Mouse (Mus musculus) heart, adult 9 months (tissue): Measurements from ENCODE around the gene 9230102O04Rik.

Experiments
- DNase-seq, 2 experiments: peaks; one replicate each; pipeline ENCODE4 v3.0.0; 2022; ENCODE audit warnings: low spot score in 2 of 2

Gene 9230102O04Rik

DNA sequence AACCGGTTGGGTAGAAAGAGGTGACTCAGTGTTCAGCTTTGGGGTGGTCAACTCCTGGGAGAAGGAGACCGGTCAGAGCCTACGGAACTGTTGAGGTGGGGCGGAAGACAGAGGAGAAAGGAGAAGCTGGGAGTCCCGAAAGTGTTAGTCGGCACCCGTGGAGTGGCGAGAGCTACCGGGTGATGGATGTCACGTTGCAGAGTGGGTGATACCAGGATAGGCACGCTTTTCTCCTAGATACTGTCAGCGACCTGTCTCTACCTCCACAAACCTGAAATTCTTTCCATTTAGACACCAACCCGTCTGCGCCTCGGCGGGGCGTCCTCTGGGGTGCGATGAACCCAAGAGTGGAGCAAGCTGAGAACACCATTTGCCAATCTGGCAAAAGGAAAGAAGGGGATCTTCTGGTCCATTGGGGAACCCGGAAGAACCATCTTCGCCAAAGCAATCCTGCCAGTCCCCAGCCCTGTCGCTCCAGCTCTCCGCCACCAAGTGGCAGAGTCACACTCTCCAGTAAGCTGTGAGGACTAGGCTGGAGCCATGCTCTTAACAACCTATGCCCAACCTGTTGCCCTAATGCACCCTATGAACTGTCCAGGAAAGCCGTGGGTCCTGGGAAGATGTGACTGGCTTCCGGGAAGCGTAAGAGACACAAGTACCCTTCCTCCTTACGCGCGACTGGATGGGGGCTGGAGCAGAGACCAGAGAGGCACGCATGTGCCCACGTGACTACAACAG is at the start of gene 9230102O04Rik:
Gene 9230102O04Rik (minus strand): TSS at position 628 of the 738 bp plus-strand sequence.
- no peak for DNase-seq

- DNase-seq = no peak
Measured at GRCm38 (mm10) chr2:9935965-9936364, 46.6 kb upstream of the 9230102O04Rik start.

GRCm38 (mm10) chr2:9926905-9927283 is 37.6 kb upstream of the 9230102O04Rik start:
- DNase-seq = no peak

DNA sequence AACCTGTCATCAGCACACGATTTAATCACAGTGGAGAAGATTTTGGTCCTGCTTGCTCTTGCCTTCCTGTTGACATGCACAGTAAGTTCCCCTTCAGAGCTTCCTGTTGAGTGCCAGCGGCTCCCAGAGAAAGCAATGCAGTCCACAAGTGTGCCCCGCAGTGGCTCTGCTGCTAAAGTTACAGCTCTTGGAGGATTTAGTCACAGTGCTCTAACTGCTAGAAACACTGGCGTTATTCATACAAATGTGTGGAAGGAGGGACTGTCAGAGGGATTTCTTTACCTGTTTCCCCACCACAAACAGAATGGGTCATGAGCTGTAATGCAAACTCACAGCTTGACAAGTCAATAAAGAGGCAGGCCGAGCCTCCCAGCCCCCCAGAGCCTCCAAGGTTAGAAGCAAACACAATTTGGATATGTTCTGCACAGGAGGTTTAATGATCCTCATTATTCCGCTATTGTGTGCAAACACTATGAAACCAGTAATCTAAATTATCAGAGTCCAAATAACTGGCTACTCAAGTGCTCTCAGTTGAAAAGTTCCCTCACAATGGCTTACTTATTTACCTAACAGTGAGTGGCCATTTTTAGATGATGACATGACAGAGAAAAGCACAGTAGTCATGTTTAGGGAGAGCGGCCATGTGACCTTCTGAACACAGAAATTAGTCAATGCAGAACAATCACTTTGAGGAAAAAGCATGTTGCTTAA is 37.0 kb upstream of the 9230102O04Rik start:
- DNase-seq = no peak

GRCm38 (mm10) chr2:9918691-9919471 is 29.5 kb upstream of the 9230102O04Rik start:
- no peak for DNase-seq

DNA sequence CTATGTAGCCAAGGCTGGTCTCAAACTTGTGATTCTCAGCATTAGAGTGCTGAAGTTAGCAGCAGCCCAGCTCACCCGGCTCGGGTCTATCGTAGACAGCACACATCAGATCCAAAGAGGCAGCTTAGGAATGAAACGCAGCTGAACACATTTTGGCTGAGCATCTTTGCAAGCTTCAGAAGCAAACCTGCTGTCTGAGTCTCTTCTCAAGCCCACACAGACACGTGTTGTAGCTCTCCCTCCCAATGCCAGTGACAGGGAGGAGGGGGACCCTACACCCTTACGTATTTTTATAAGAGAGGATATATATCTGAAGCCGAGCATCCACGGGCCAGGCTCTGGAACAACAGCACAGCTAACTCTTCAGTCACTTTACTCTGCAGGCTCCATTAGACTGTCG is 28.3 kb upstream of the 9230102O04Rik start:
- no peak for DNase-seq

DNA sequence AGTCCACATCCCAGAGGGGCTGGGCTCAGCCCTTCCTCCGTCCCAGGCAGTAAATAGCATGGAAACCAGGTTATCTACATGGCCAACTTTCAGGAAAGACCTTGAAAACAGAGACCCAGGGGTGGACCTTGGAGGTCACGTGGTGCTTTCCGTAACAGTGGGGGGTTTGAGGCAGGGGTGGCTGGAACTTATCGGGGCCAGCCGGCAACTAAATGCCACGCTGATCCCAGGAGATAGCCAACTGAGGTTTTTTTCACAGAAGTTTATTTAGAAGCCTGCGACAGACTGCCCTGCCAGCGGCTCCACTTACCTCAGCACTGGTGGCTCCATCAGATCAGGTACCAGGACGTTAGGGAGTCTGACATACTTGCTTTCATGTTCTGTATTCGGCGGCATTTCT is 16.7 kb upstream of the 9230102O04Rik start:
- no peak for DNase-seq

DNA sequence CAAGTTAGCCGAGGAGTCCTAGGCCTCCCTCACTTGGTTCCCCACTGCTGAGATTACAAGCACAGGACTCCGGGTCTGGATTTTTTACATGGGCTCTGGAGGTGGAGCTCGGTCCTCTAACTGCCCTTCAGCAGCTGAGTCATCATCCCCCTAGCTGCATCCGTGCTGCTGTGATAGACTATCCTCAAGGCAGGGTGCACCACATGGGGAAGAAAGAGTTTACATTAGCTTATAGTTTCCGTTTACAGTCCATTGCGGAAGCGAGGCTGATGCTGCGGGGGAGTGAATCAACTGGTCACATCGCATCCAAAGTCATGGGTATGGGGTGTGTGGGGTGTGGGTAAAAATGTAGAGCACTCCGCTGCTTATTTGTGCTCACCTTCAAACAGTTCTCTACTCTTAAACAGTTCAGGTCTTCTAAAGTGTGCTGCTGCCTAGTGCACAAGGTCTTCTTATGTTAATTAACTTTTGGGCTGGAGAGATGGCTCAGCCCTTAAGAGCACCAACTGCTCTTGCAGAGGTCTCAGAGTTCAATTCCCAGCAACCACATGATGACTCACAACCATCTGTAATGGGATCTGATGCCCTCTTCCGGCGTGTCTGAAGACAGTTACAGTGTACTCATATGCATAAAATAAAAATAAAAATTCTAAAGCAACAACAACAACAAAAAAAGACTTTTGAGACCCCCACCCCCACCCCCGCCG is 14.7 kb upstream of the 9230102O04Rik start:
- no peak for DNase-seq

GRCm38 (mm10) chr2:9897846-9898245 is 8.5 kb upstream of the 9230102O04Rik start:
- no peak for DNase-seq

GRCm38 (mm10) chr2:9896097-9896770 is 6.9 kb upstream of the 9230102O04Rik start:
- DNase-seq = no peak

- no peak for DNase-seq
Measured at GRCm38 (mm10) chr2:9894836-9895593, 5.7 kb upstream of the 9230102O04Rik start.

DNA sequence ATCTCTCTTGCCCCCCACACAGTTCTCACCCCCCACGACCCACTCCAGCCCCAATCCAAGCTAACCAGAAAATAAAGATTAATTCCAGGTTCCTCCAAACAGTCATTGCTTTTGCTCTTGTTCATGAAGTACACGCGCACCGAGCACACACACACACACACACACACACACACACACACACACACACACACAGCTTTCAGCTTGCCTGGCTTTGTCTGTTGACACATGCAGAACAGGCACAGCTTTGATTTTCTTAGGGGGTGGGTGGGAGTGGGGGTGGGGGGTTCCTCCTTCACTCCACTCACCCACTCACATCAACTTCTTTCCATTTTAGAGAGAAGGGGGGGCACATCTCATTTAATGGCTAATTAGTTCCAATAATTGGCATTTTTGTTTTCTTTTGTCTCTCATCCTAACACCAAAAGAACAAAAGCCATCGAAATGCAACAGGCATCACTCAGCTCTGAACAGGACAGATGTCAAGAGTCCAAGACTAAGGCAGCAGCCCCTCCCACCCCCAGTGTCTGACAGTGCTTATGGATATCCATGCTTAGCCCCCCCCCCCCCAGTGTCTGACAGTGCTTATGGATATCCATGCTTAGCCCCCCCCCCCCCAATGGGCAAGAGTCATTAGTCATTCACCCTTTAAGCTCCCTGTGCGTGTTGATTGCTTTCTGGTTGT is 4.1 kb upstream of the 9230102O04Rik start:
- no peak for DNase-seq

- DNase-seq = no peak
Measured at GRCm38 (mm10) chr2:9892541-9892940, 3.2 kb upstream of the 9230102O04Rik start.

GRCm38 (mm10) chr2:9890906-9891305 is 1.6 kb upstream of the 9230102O04Rik start:
- no peak for DNase-seq

GRCm38 (mm10) chr2:9890251-9890650 is 911 bp upstream of the 9230102O04Rik start:
- no peak for DNase-seq

- no peak for DNase-seq
Measured at GRCm38 (mm10) chr2:9889651-9890183, 377 bp upstream of the 9230102O04Rik start, which contains the start of gene Gata3. Gene Gata3 (minus strand): TSS chr2:9890034.

DNA sequence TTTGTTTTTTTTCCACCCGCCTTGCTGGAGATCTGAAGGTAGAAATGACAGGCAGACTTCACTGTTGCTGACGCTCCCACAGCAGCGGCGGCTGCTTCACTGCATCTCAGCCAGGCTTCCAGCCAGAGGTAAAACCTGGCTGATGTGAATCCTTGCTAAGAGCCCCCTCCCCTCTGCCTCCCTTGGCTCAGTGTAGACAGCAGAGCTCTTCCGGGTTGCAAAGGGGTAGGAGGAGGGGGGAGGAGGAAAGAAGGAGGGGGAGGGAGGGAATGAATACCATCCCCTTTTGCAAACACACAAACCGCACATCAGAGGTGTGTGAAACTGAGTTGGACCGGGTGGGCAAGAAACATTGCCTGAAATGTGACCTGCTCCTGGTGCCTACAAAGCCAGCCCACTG is 1.7 kb downstream of the 9230102O04Rik start:
- DNase-seq = no peak

DNA sequence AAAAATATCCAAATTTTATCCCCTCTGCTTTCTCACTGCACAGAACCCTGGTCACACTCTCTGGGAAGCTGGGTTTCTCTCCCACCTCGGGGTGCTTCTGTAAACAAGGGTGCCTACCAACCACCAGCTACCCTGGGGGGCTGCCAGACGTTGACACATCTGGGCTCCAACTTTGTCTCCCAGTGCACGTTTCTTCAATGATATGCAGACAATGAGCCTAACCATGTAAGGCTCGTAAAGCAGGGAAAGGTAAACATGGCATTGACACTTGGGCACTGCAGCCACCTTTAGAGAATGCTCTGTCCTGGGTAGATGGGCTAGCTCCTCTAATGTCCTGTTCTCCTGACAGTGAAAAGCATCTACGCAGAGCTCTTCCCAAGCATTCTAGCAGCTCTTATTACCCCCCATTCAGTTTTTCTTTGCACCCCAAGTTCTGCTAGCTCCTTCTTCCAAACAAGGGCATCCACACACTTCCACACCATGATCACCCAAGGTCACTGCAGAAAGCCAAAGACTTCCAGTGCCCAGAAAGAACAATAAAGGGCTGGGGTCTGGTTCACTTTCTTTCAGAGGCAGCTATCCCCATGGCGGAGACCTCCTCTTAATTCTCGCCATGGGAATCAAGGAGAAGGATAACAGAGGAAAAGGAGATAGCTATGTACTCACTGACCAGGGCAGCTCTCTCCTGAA is 2.3 kb downstream of the 9230102O04Rik start:
- no peak for DNase-seq

DNA sequence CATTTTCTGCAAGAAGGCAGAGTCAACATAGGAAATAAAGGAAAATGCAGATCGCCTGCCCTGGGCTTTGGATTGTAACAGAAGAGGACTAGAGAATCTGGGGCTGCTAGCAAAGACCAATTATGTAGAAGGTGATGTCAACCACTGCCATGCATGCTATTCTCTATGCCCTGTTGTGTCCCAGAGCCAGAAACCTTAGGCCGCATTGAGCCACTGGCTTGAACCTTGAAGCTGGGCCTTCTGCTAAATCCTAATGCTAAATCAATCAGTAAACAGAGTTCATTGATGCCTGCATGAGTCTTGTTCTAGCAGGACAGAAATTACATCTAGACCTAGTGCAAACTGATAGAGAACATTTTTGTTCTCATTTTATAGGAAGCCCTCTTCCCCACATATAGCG is 3.3 kb downstream of the 9230102O04Rik start:
- no peak for DNase-seq
